Mouse (Mus musculus): ENCODE measurements at regions not wholly inside any gene's neighbourhood (a gene's known extent, or its start where the extent isn't known, plus 50 kb on each side); places are given as distances from the start of the nearest gene placed in this dataset.

- peak; percentile 39 for DNase-seq
Measured at GRCm38 (mm10) chr15:7574811-7575210, 176.6 kb upstream of the Egflam start.

- DNase-seq, result no peak
Measured at GRCm38 (mm10) chr15:7578439-7578838, 180.2 kb upstream of the Egflam start.

GRCm38 (mm10) chr15:7587210-7587609 is 189.0 kb upstream of the Egflam start:
- DNase-seq, result no peak

- DNase-seq, result no peak
Measured at GRCm38 (mm10) chr15:7591486-7591885, 193.3 kb upstream of the Egflam start.

- DNase-seq, result no peak
Measured at GRCm38 (mm10) chr15:7597335-7597734, 199.1 kb upstream of the Egflam start.

GRCm38 (mm10) chr15:7597805-7598204 is 199.6 kb upstream of the Egflam start:
- DNase-seq, result no peak

GRCm38 (mm10) chr15:7601540-7601939 is 203.3 kb upstream of the Egflam start:
- DNase-seq, result no peak

GRCm38 (mm10) chr15:7604847-7605246 is 205.8 kb upstream of the Gdnf start:
- no peak for DNase-seq

GRCm38 (mm10) chr15:7617954-7618353 is 192.7 kb upstream of the Gdnf start:
- no peak for DNase-seq

- DNase-seq, result peak; percentile 19
Measured at GRCm38 (mm10) chr15:7623026-7623425, 187.6 kb upstream of the Gdnf start.

- DNase-seq, result no peak
Measured at GRCm38 (mm10) chr15:7624689-7625472, 185.8 kb upstream of the Gdnf start.

- DNase-seq, result no peak
Measured at GRCm38 (mm10) chr15:7629826-7630225, 180.8 kb upstream of the Gdnf start.

GRCm38 (mm10) chr15:7635234-7635633 is 175.4 kb upstream of the Gdnf start:
- no peak for DNase-seq

GRCm38 (mm10) chr15:7639444-7639843 is 171.2 kb upstream of the Gdnf start:
- DNase-seq, result no peak

- DNase-seq, result no peak
Measured at GRCm38 (mm10) chr15:7642075-7642474, 168.6 kb upstream of the Gdnf start.

GRCm38 (mm10) chr15:7650705-7651104 is 159.9 kb upstream of the Gdnf start:
- DNase-seq, result no peak

GRCm38 (mm10) chr15:7663888-7664287 is 146.8 kb upstream of the Gdnf start:
- DNase-seq, result no peak

GRCm38 (mm10) chr15:7669631-7670030 is 141.0 kb upstream of the Gdnf start:
- DNase-seq, result no peak

GRCm38 (mm10) chr15:7676970-7677369 is 133.7 kb upstream of the Gdnf start:
- no peak for DNase-seq

GRCm38 (mm10) chr15:7678711-7679110 is 131.9 kb upstream of the Gdnf start:
- DNase-seq, result no peak

- no peak for DNase-seq
Measured at GRCm38 (mm10) chr15:7681011-7681410, 129.6 kb upstream of the Gdnf start.

- no peak for DNase-seq
Measured at GRCm38 (mm10) chr15:7683235-7683974, 127.2 kb upstream of the Gdnf start.

- DNase-seq, result no peak
Measured at GRCm38 (mm10) chr15:7691251-7691650, 119.4 kb upstream of the Gdnf start.

GRCm38 (mm10) chr15:7692096-7692495 is 118.5 kb upstream of the Gdnf start:
- DNase-seq, result no peak

Data from kidney, postnatal 10 days (tissue).